Mouse (Mus musculus): ENCODE measurements around the gene Iqcg.

DNA sequence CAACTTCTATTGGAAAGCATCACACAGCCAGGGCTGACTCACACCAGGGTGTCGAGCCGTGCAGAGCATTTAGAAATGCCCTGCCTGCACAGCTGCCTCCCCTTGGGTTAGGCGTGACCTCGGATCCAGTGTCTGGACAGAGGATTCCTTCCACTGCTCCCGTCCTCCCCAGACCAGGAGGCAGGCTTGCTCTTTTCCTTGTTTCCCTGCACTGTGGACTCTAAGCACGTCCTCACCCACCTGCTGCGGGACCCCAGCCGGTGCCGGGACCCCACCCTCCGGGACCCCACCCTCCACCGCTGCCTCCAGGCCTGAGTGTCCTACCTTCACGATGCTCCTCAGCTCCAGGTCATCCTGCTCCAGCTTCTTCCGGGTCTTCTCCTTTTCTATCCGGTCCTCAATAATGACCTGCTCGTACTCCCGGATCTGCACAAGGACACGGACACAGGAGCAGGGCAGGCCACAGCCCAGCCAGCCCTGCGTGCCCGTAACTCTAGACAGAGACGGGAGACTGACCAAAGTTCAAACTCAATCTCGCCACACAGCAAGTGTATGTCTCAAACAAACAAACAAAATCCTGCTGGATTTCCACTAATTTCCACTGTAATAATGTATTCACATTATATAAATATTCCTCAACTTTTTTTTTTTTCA, 36.8 kb downstream of the Iqcg start:
- TF ChIP-seq ZNF384 (IDR thresholded peaks at IDR 0.05; ENCODE audit: low read depth, low read length) = no peak
- TF ChIP-seq HCFC1 (IDR thresholded peaks at IDR 0.05; ENCODE audit: borderline replicate concordance, insufficient read depth, low read length) = no peak
- TF ChIP-seq ZC3H11A (IDR thresholded peaks at IDR 0.05; ENCODE audit: borderline replicate concordance, low read depth, low read length) = no peak

Data from ES-E14 (cell line).